Mouse (Mus musculus) heart, postnatal 0 days (tissue): ENCODE results near the gene AI837181.

ENCODE experiments used
- CTCF ChIP-seq: IDR thresholded peaks from 2 replicates; pipeline ENCODE4 v1.5.1; 2016; ENCODE audit warnings: antibody characterized with exemption, control low read depth, low read depth
- EP300 ChIP-seq: IDR thresholded peaks from 2 replicates; pipeline ENCODE4 v1.6.1; 2016; ENCODE audit warnings: antibody characterized with exemption, low read depth

GRCm38 (mm10) chr19:5428083-5428482, 3.1 kb downstream of the AI837181 start:
- TF ChIP-seq CTCF, result peak; percentile 51
- TF ChIP-seq EP300, result no peak
